In the genomic region with DNA sequence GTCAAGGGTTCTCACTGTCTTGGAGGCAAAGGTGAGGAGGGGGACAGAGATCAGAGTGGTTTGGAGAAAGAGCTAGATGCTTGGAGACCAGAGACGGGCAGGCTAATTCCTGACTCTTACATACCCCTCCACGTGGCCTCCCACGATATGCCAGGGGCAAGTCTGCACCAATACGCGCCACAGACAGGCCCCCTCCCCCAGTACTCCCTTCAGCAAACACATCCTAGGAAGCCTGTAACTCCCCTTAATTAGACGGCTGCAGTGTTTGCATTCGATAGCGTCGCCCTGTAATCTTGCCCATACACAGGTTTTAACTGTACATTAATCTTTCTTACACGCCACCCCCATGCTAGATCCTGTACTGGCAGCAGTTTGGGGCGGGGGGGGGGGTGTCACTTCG, we compare ENCODE assay signal across 9 mouse cellular contexts. TPM values are rescaled to one million over a fixed set of nuclear protein-coding genes. Genes with fewer than 3 reads are reported as not detected.
DNase-seq lines count a peak whose midpoint lies in the region; ATAC-seq and TF ChIP-seq lines count a peak whose summit lies in the region.
"Had no signal": no experiment of that assay in that cellular context is flagged by ENCODE, and none has a peak within 500 bp of the region (broad histone marks: within the 10 kb centered on the region; RNA-seq: fewer than 3 reads in every experiment).

No protein-coding gene starts in this region.

- H3K4me3 ChIP-seq in kidney, postnatal 0 days (replicated peaks; ENCODE audit: low read depth, low read length), result no peak overlapping the region
- peak overlapping the region; percentile 12; the same call in 1 of the 2 replicates for H3K4me3 ChIP-seq in embryonic facial prominence, embryonic 12.5 days
- H3K4me3 ChIP-seq in hindbrain, embryonic 11.5 days (ENCODE audit: low read depth, low read length), result no peak overlapping the region
- no peak overlapping the region for H3K4me3 ChIP-seq in midbrain, embryonic 16.5 days (ENCODE audit: low read depth, low read length)
- no peak overlapping the region for H3K4me3 ChIP-seq in cerebellum, adult 2 months (replicated peaks; ENCODE audit: insufficient read depth, low read depth, low read length)
- H3K4me3 ChIP-seq in left cerebral cortex, adult 2 months, result no peak overlapping the region

- H3K27me3 ChIP-seq in kidney, postnatal 0 days (ENCODE audit: insufficient read depth, low read length), result no peaks in the 10 kb centered on the region
- no peaks in the 10 kb centered on the region for H3K27me3 ChIP-seq in embryonic facial prominence, embryonic 12.5 days
- no peaks in the 10 kb centered on the region for H3K27me3 ChIP-seq in hindbrain, embryonic 11.5 days (ENCODE audit: control insufficient read depth, insufficient read depth, low read length)
- no peaks in the 10 kb centered on the region for H3K27me3 ChIP-seq in midbrain, embryonic 16.5 days (ENCODE audit: control insufficient read depth, insufficient read depth, low read depth, low read length)
- no peaks in the 10 kb centered on the region; the same call in 1 of the 2 replicates for H3K27me3 ChIP-seq in cerebellum, adult 2 months (ENCODE audit: control insufficient read depth, insufficient read depth, low read length)

- no peak overlapping the region for H3K9ac ChIP-seq in kidney, postnatal 0 days (ENCODE audit: low read depth, low read length)
- no peak overlapping the region for H3K9ac ChIP-seq in embryonic facial prominence, embryonic 12.5 days
- H3K9ac ChIP-seq in hindbrain, embryonic 11.5 days (ENCODE audit: low read depth, low read length), result no peak overlapping the region
- 0 out of 2 replicates have a peak overlapping the region, but pooled peaks have one; percentile 4 for H3K9ac ChIP-seq in midbrain, embryonic 16.5 days (ENCODE audit: low read depth, low read length)

- no peak for TF ChIP-seq POLR2A in cerebellum, adult 2 months (IDR thresholded peaks at IDR 0.05; ENCODE audit: borderline replicate concordance, insufficient read depth, low read length)

- H3K9me3 ChIP-seq in kidney, postnatal 0 days (replicated peaks; ENCODE audit: low read length), result no peaks in the 10 kb centered on the region
- H3K9me3 ChIP-seq in embryonic facial prominence, embryonic 12.5 days, result no peaks in the 10 kb centered on the region
- no peaks in the 10 kb centered on the region for H3K9me3 ChIP-seq in hindbrain, embryonic 11.5 days (ENCODE audit: control insufficient read depth, low read length)
- no peaks in the 10 kb centered on the region for H3K9me3 ChIP-seq in midbrain, embryonic 16.5 days (replicated peaks; ENCODE audit: control insufficient read depth, low read length, poor library complexity, severe bottlenecking)

- H3K36me3 ChIP-seq in kidney, postnatal 0 days (ENCODE audit: insufficient read depth, low read length), result no peaks in the 10 kb centered on the region
- no peaks in the 10 kb centered on the region for H3K36me3 ChIP-seq in embryonic facial prominence, embryonic 12.5 days
- H3K36me3 ChIP-seq in hindbrain, embryonic 11.5 days (ENCODE audit: control insufficient read depth, insufficient read depth, low read length), result no peaks in the 10 kb centered on the region
- H3K36me3 ChIP-seq in midbrain, embryonic 16.5 days (ENCODE audit: control insufficient read depth, insufficient read depth, low read length), result no peaks in the 10 kb centered on the region

- peaks cover 18% of the 10 kb centered on the region for H3K4me1 ChIP-seq in kidney, postnatal 0 days (replicated peaks; ENCODE audit: insufficient read depth, low read length)
- peaks cover 30% of the 10 kb centered on the region for H3K4me1 ChIP-seq in embryonic facial prominence, embryonic 12.5 days
- peaks cover 9% of the 10 kb centered on the region for H3K4me1 ChIP-seq in hindbrain, embryonic 11.5 days (replicated peaks; ENCODE audit: control insufficient read depth, insufficient read depth, low read length)
- H3K4me1 ChIP-seq in midbrain, embryonic 16.5 days (ENCODE audit: control insufficient read depth, insufficient read depth, low read length), result peaks cover 24% of the 10 kb centered on the region
- no peaks in the 10 kb centered on the region for H3K4me1 ChIP-seq in cerebellum, adult 2 months (ENCODE audit: control insufficient read depth, insufficient read depth, low read length)

- H3K4me2 ChIP-seq in kidney, postnatal 0 days (ENCODE audit: low read length), result peak overlapping the region; percentile 37
- H3K4me2 ChIP-seq in embryonic facial prominence, embryonic 12.5 days (replicated peaks), result peak overlapping the region; percentile 46
- 0 out of 2 replicates have a peak overlapping the region, but pooled peaks have one; percentile 3 for H3K4me2 ChIP-seq in hindbrain, embryonic 11.5 days (replicated peaks; ENCODE audit: low read depth, low read length)
- H3K4me2 ChIP-seq in midbrain, embryonic 16.5 days (ENCODE audit: low read length), result peak overlapping the region; percentile 7; the same call in 1 of the 2 replicates

- no peak for ATAC-seq in kidney, postnatal 0 days (replicated peaks; ENCODE audit: low FRiP score, low read depth)
- peak; percentile 42; the same call in 1 of the 2 replicates for ATAC-seq in embryonic facial prominence, embryonic 12.5 days (ENCODE audit: insufficient number of reproducible peaks, insufficient read depth, low FRiP score, low TSS enrichment)
- ATAC-seq in hindbrain, embryonic 11.5 days (ENCODE audit: low FRiP score), result no peak
- peak; percentile 50 for ATAC-seq in midbrain, embryonic 16.5 days

- intact Hi-C loops in left cerebral cortex, adult 2 months (cut with DNase I), result no loop called here

- 4% methylated on average over 12 of the region's 12 CpGs for WGBS in kidney, postnatal 0 days
- WGBS in embryonic facial prominence, embryonic 12.5 days, result 2% methylated on average over 12 of the region's 12 CpGs
- WGBS in hindbrain, embryonic 11.5 days, result 14% methylated on average over 12 of the region's 12 CpGs
- 5% methylated on average over 12 of the region's 12 CpGs for WGBS in midbrain, embryonic 16.5 days
- WGBS in cerebellum, adult 2 months, result 17% methylated on average over 12 of the region's 12 CpGs

- no peak overlapping the region for H3K27ac ChIP-seq in kidney, postnatal 0 days
- H3K27ac ChIP-seq in embryonic facial prominence, embryonic 12.5 days, result peak overlapping the region; percentile 72
- H3K27ac ChIP-seq in hindbrain, embryonic 11.5 days (ENCODE audit: low read depth, low read length), result 0 out of 2 replicates have a peak overlapping the region, but pooled peaks have one; percentile 55
- H3K27ac ChIP-seq in midbrain, embryonic 16.5 days (ENCODE audit: low read length), result no peak overlapping the region
- H3K27ac ChIP-seq in cerebellum, adult 2 months (ENCODE audit: insufficient read depth, low read length), result no peak overlapping the region
- no peak overlapping the region for H3K27ac ChIP-seq in left cerebral cortex, adult 2 months

- TF ChIP-seq CTCF in kidney, postnatal 0 days (IDR thresholded peaks at IDR 0.05; ENCODE audit: low read depth), result no peak
- TF ChIP-seq CTCF in cerebellum, adult 2 months (IDR thresholded peaks at IDR 0.05; ENCODE audit: borderline replicate concordance, insufficient read depth, low read depth, low read length), result no peak
- TF ChIP-seq CTCF in left cerebral cortex, adult 2 months (IDR thresholded peaks at IDR 0.05), result no peak

- peak; percentile 25 for DNase-seq in kidney, postnatal 0 days (ENCODE audit: low spot score)
- no peak for DNase-seq in kidney, adult 11 months
- DNase-seq in hindbrain, embryonic 11.5 days (ENCODE audit: low spot score), result peak; percentile 34
- no peak for DNase-seq in adipocyte (ENCODE audit: low spot score)
- no peak for DNase-seq in cerebellum, adult 2 months
- no peak for DNase-seq in left cerebral cortex, adult 2 months (ENCODE audit: extremely low spot score in 1 of 2, low spot score in 2 of 2)
- DNase-seq: thymus, postnatal 4 days had no signal

RNA-seq across cellular contexts. Expression of a gene that starts 14.5 kb away (rescaled TPM):
- 14.1 and 16.8 TPM in 2 replicates for polyA plus RNA-seq in kidney, postnatal 0 days (2015; fragmentation: Nextera tagmentation; extraction: Ambion mirVana)
- 10.6 and 11.5 TPM in 2 replicates for polyA plus RNA-seq in embryonic facial prominence, embryonic 12.5 days (2016; fragmentation: Nextera tagmentation; extraction: Ambion mirVana)
- polyA plus RNA-seq in hindbrain, embryonic 11.5 days (2014; fragmentation: Nextera tagmentation; extraction: Ambion mirVana), result 13.5 and 16.8 TPM in 2 replicates
- polyA plus RNA-seq in midbrain, embryonic 16.5 days (2015; fragmentation: Nextera tagmentation; extraction: Ambion mirVana), result 12.7 and 15.3 TPM in 2 replicates
- polyA plus RNA-seq in cerebellum, adult 2 months (2012; rRNA removed), result 29.5 and 30.1 TPM in 2 replicates
- total RNA-seq in left cerebral cortex, adult 2 months (2021), result 10 to 100 TPM; 20.9 to 22.0 TPM

Comparison
In these comparisons a context has a peak if more than half of its experiments do, and no peak if none do; other contexts are left out.
1. DNase-seq: peak in kidney, postnatal 0 days (single experiment) and hindbrain, embryonic 11.5 days (single experiment); none in kidney, adult 11 months (single experiment), adipocyte (single experiment), cerebellum, adult 2 months (0 of 2) and left cerebral cortex, adult 2 months (0 of 2).
2. ATAC-seq: peak in embryonic facial prominence, embryonic 12.5 days (single experiment) and midbrain, embryonic 16.5 days (single experiment); none in kidney, postnatal 0 days (single experiment) and hindbrain, embryonic 11.5 days (single experiment).
3. H3K27ac ChIP-seq: peak in embryonic facial prominence, embryonic 12.5 days (single experiment) and hindbrain, embryonic 11.5 days (single experiment); none in kidney, postnatal 0 days (single experiment), midbrain, embryonic 16.5 days (single experiment), cerebellum, adult 2 months (single experiment) and left cerebral cortex, adult 2 months (single experiment).
4. Peak in every context shown above with its lines, with median percentiles within 50 percentile points of each other: H3K4me2 ChIP-seq.